Mouse (Mus musculus): ENCODE data around the gene Ltbp3. TPM values are rescaled to one million over a fixed set of nuclear protein-coding genes. Genes with fewer than 3 reads are reported as not detected.
"Not testable (repeated sequence)": the region's sequence is repeated elsewhere in the genome, so short reads cannot be mapped to it uniquely, and the experiment has no call there.

The Ltbp3 gene
- polyA plus RNA-seq, 1 experiment from 2014 or later: 9.6 TPM

- Histone ChIP-seq H3K4me1 (ENCODE audit: control insufficient read depth, insufficient read depth, low read length) (peaks cover 24% of the 10 kb centered on the region), H3K4me2 (ENCODE audit: low read length) (no peak overlapping the region), H3K4me3 (ENCODE audit: low read depth, low read length) (no peak overlapping the region), H3K27ac (ENCODE audit: low read length) (no peak overlapping the region), H3K9me3 (replicated peaks; ENCODE audit: control insufficient read depth, low read length, poor library complexity, severe bottlenecking) (no peaks in the 10 kb centered on the region), H3K27me3 (ENCODE audit: control insufficient read depth, insufficient read depth, low read depth, low read length) (no peaks in the 10 kb centered on the region), H3K36me3 (ENCODE audit: control insufficient read depth, insufficient read depth, low read length) (peaks cover 14% of the 10 kb centered on the region), H3K9ac (ENCODE audit: low read depth, low read length) (no peak overlapping the region)
- WGBS: 77% methylated on average over 4 of the region's 4 CpGs
- no peak for ATAC-seq
Measured at GRCm38 (mm10) chr19:5791329-5791728, 50.6 kb downstream of the Ltbp3 start.

DNA sequence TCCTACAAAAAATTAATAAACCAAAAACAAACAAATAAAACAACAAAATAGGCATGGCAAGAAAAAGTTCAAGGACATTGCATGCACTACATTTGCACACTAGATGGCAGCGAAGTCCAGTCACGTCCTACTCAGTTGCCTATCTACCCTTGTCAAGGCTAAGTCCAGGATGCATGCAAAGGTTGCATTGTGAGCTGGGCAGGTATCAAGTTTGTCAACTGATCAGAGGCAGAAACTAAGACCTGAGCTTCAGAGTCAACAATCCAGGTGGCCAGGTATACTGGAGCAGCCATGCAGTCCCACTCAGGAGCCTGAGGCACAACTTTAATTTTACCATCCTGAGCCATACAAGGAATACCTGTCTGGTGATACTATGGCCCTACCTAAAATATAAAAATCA lies 52.4 kb downstream of the Ltbp3 start:
- WGBS: 1% methylated on average over 2 of the region's 2 CpGs

GRCm38 (mm10) chr19:5793917-5794770 lies 53.4 kb downstream of the Ltbp3 start:
- 32% methylated on average over 7 of the region's 7 CpGs for WGBS
- ATAC-seq: peak; percentile 37; the same call in 1 of the 2 replicates
- Histone ChIP-seq H3K36me3 (ENCODE audit: control insufficient read depth, insufficient read depth, low read length) (peaks cover 17% of the 10 kb centered on the region), H3K4me2 (ENCODE audit: low read length) (peak overlapping the region; percentile 79), H3K4me1 (ENCODE audit: control insufficient read depth, insufficient read depth, low read length) (peaks cover 33% of the 10 kb centered on the region), H3K27ac (ENCODE audit: low read length) (peak overlapping the region; percentile 35)
- H3K27me3 ChIP-seq (ENCODE audit: control insufficient read depth, insufficient read depth, low read depth, low read length); H3K9me3 ChIP-seq (replicated peaks; ENCODE audit: control insufficient read depth, low read length, poor library complexity, severe bottlenecking); H3K4me3 ChIP-seq (ENCODE audit: low read depth, low read length); H3K9ac ChIP-seq (ENCODE audit: low read depth, low read length): not testable (repeated sequence)

More for the DNA sequence above, 52.4 kb downstream of the Ltbp3 start:
- H3K4me1 ChIP-seq (ENCODE audit: control insufficient read depth, insufficient read depth, low read length): peaks cover 33% of the 10 kb centered on the region
- H3K4me2 ChIP-seq (ENCODE audit: low read length): no peak overlapping the region
- H3K9me3 ChIP-seq (replicated peaks; ENCODE audit: control insufficient read depth, low read length, poor library complexity, severe bottlenecking): no peaks in the 10 kb centered on the region
- no peaks in the 10 kb centered on the region for H3K27me3 ChIP-seq (ENCODE audit: control insufficient read depth, insufficient read depth, low read depth, low read length)
- peaks cover 15% of the 10 kb centered on the region for H3K36me3 ChIP-seq (ENCODE audit: control insufficient read depth, insufficient read depth, low read length)
- peak; percentile 69 for ATAC-seq
- H3K27ac ChIP-seq (ENCODE audit: low read length): no peak overlapping the region; the same call in 1 of the 2 replicates
- H3K9ac ChIP-seq (ENCODE audit: low read depth, low read length): no peak overlapping the region
- H3K4me3 ChIP-seq (ENCODE audit: low read depth, low read length): no peak overlapping the region

DNA sequence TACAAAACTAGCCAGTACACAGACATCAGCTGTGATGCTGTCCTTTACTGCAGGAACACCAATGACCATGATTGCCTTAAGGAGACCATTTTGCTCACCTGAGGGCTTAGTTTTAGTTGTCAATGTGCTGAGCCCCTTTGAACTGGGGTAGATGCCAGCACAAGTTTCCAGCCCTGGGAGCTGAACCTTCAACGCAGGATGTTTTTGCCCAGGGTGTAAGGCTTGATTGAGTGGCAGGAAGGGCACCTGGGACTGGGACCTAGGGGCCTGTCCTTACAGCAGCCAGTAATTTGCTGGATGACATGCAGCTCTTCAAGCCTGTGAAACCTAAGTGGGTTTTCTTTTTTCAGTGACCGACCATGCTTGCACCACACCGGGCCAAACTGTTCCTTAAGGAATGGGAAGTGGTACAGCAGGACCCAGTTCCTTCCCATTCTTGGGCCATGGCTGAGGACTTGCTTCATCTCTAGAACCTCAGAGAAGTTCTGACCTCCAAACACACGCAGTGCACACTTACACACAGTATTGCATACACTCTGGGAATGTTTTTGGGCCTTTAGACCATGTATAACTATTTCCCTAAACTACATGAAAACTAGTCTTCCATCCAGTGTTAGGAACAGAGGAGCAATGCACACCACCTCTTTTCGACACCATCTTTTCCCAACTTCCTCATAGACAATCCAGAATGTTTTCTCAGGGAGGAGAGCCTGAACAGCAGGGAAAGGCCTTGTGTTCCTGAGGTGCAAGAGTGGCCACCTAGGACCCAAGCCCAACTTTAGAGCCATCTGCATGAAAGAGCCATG lies 54.3 kb downstream of the Ltbp3 start:
- no peak for ATAC-seq
- Histone ChIP-seq H3K9ac (ENCODE audit: low read depth, low read length) (peak overlapping the region; percentile 50), H3K4me2 (ENCODE audit: low read length) (peak overlapping the region; percentile 79), H3K27me3 (ENCODE audit: control insufficient read depth, insufficient read depth, low read depth, low read length) (no peaks in the 10 kb centered on the region), H3K9me3 (replicated peaks; ENCODE audit: control insufficient read depth, low read length, poor library complexity, severe bottlenecking) (no peaks in the 10 kb centered on the region), H3K36me3 (ENCODE audit: control insufficient read depth, insufficient read depth, low read length) (peaks cover 17% of the 10 kb centered on the region), H3K4me1 (ENCODE audit: control insufficient read depth, insufficient read depth, low read length) (peaks cover 33% of the 10 kb centered on the region), H3K27ac (ENCODE audit: low read length) (no peak overlapping the region; the same call in 1 of the 2 replicates), H3K4me3 (ENCODE audit: low read depth, low read length) (peak overlapping the region; percentile 61; the same call in 1 of the 2 replicates)
- 43% methylated on average over 5 of the region's 5 CpGs for WGBS

GRCm38 (mm10) chr19:5795668-5796572 lies 55.2 kb downstream of the Ltbp3 start:
- Histone ChIP-seq H3K4me2 (ENCODE audit: low read length) (peak overlapping the region; percentile 79), H3K4me1 (ENCODE audit: control insufficient read depth, insufficient read depth, low read length) (peaks cover 33% of the 10 kb centered on the region), H3K27me3 (ENCODE audit: control insufficient read depth, insufficient read depth, low read depth, low read length) (no peaks in the 10 kb centered on the region), H3K9me3 (replicated peaks; ENCODE audit: control insufficient read depth, low read length, poor library complexity, severe bottlenecking) (no peaks in the 10 kb centered on the region), H3K36me3 (ENCODE audit: control insufficient read depth, insufficient read depth, low read length) (peaks cover 17% of the 10 kb centered on the region), H3K27ac (ENCODE audit: low read length) (no peak overlapping the region), H3K4me3 (ENCODE audit: low read depth, low read length) (peak overlapping the region; percentile 61), H3K9ac (ENCODE audit: low read depth, low read length) (peak overlapping the region; percentile 60)
- 63% methylated on average over 11 of the region's 11 CpGs for WGBS
- no peak for ATAC-seq

DNA sequence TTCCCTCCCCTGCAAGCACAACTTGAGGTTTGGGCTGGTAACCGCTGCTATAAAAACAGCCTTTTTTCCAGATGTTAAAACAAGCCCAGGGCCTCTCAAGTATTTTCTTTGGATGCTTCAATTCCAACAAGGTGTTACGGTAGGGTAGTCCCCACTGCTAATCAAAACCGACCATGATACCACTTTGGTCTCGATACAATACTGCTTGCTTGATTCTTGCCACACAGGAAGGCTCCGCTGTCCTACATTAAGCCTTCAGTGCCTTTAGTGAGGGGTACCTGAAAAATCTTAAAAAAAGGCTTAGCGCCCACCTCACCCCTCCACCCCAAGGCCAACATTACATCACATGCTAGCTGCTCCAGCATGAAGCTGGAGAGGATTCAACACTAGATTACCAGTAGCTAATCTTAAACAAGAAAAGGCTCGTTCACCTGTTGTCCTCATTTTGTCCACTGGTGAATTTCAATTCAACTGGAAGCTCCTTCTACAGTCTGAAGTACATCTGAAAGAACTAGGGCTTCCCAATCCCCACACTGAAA lies 55.9 kb downstream of the Ltbp3 start:
- Histone ChIP-seq H3K27me3 (ENCODE audit: control insufficient read depth, insufficient read depth, low read depth, low read length) (no peaks in the 10 kb centered on the region), H3K4me1 (ENCODE audit: control insufficient read depth, insufficient read depth, low read length) (peaks cover 33% of the 10 kb centered on the region), H3K27ac (ENCODE audit: low read length) (peak overlapping the region; percentile 34; the same call in 1 of the 2 replicates), H3K4me3 (ENCODE audit: low read depth, low read length) (peak overlapping the region; percentile 61), H3K9me3 (replicated peaks; ENCODE audit: control insufficient read depth, low read length, poor library complexity, severe bottlenecking) (no peaks in the 10 kb centered on the region), H3K36me3 (ENCODE audit: control insufficient read depth, insufficient read depth, low read length) (peaks cover 17% of the 10 kb centered on the region), H3K4me2 (ENCODE audit: low read length) (peak overlapping the region; percentile 79), H3K9ac (ENCODE audit: low read depth, low read length) (peak overlapping the region; percentile 60)
- WGBS: 51% methylated on average over 7 of the region's 7 CpGs
- ATAC-seq: no peak

GRCm38 (mm10) chr19:5797381-5798111 lies 56.8 kb downstream of the Ltbp3 start:
- H3K4me2 ChIP-seq (ENCODE audit: low read length): peak overlapping the region; percentile 79
- no peaks in the 10 kb centered on the region for H3K27me3 ChIP-seq (ENCODE audit: control insufficient read depth, insufficient read depth, low read depth, low read length)
- H3K4me1 ChIP-seq (ENCODE audit: control insufficient read depth, insufficient read depth, low read length): peaks cover 33% of the 10 kb centered on the region
- no peaks in the 10 kb centered on the region for H3K9me3 ChIP-seq (replicated peaks; ENCODE audit: control insufficient read depth, low read length, poor library complexity, severe bottlenecking)
- peak overlapping the region; percentile 60 for H3K9ac ChIP-seq (ENCODE audit: low read depth, low read length)
- peaks cover 17% of the 10 kb centered on the region for H3K36me3 ChIP-seq (ENCODE audit: control insufficient read depth, insufficient read depth, low read length)
- no peak for ATAC-seq
- H3K4me3 ChIP-seq (ENCODE audit: low read depth, low read length): peak overlapping the region; percentile 61
- WGBS: 9% methylated on average over 7 of the region's 7 CpGs
- no peak overlapping the region; the same call in 1 of the 2 replicates for H3K27ac ChIP-seq (ENCODE audit: low read length)

Measured in midbrain, embryonic 16.5 days (tissue).